Mouse (Mus musculus): ENCODE results near the gene H13.

DNA sequence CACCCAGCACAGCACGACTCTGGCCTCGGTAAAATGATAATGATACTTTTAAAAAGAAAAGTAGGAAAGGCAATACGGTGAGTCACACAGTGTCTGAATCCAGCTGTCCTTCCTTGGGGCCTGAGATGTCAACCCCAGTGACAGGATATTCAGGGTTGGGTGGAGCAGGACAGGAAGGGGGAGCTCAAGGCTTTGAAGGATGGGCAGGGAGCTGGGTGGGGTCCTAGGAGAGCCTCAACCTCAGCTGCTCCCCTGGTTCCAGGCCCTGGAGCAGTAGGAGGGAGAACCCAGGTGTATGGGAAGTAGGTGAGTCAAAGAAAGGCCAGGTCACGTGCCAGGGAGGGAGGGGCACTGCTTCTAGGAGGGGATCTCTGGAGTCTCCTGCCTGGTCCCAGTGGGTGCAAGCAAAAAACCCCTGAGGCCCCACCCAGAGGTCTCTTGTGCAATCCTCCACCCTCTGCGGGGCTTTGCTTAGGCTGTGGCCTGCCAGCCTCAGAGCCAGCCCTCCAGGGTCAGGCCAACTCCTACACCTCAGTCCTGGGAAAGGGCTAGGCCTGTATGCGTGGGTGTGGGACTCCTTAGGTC lies 57.6 kb downstream of the H13 start:
- TF ChIP-seq TBP (conservative IDR thresholded peaks at IDR 0.05; ENCODE audit: low read depth, low read length), result no peak
- TF ChIP-seq ETS1 (conservative IDR thresholded peaks at IDR 0.05; ENCODE audit: low read depth, low read length), result no peak
- no peak for TF ChIP-seq ZC3H11A (IDR thresholded peaks at IDR 0.05; ENCODE audit: low read depth, low read length)
- no peak for TF ChIP-seq CTCF (conservative IDR thresholded peaks at IDR 0.05 in 1 of 2, IDR thresholded peaks at IDR 0.05 in 1 of 2; ENCODE audit: low read depth in 2 of 2, low read length in 2 of 2)
- TF ChIP-seq NRF1 (IDR thresholded peaks at IDR 0.05; ENCODE audit: low read depth, low read length), result no peak
- no peak for TF ChIP-seq E2F4 (IDR thresholded peaks at IDR 0.05; ENCODE audit: insufficient replicate concordance, low read depth, low read length)
- no peak for TF ChIP-seq MAX (IDR thresholded peaks at IDR 0.05; ENCODE audit: low read length)
- 0 out of 2 replicates have a peak, but pooled peaks have one; percentile 28 for TF ChIP-seq BHLHE40 (IDR thresholded peaks at IDR 0.05; ENCODE audit: low read depth, low read length)
- no peak for TF ChIP-seq NELFE (IDR thresholded peaks at IDR 0.05; ENCODE audit: low read depth, low read length)
- no peak for TF ChIP-seq POLR2A (IDR thresholded peaks at IDR 0.05; ENCODE audit: low read depth, low read length)
- TF ChIP-seq ELF1 (IDR thresholded peaks at IDR 0.05; ENCODE audit: low read depth, low read length), result no peak
